Mouse (Mus musculus) pancreas, adult 10 weeks (tissue): ENCODE data around the gene Rhox6. TPM values are rescaled to one million over a fixed set of nuclear protein-coding genes. Genes with fewer than 3 reads are reported as not detected.

Experiments
- polyA plus RNA-seq: library from polyadenylated mRNA; stranded (reverse); fragments of 350-450 nt; fragmentation: Illumina TruSeq; extraction: RNeasy Lipid Tissue Mini Kit (QIAGEN cat#74804); gene quantifications from one replicate; pipeline ENCODE4 v1.2.3, GENCODE M21; 2015; ENCODE audit warnings: low read depth, low replicate concordance; ENCODE audit not compliant: insufficient read depth

Rhox6 gene
- polyA plus RNA-seq, result not detected

GRCm38 (mm10) chrX:37826610-37827009, at the start of gene Rhox6:
Gene Rhox6 (plus strand): TSS chrX:37826910.

GRCm38 (mm10) chrX:37831386-37831785, 4.7 kb downstream of the Rhox6 start, which contains the start of gene Rhox7a:
Gene Rhox7a (plus strand): TSS chrX:37831686.

GRCm38 (mm10) chrX:37878844-37879243, 52.1 kb downstream of the Rhox6 start, which contains the start of gene Rhox8:
Gene Rhox8 (minus strand): TSS chrX:37878944.

Other genes with a start within 250 kb of the Rhox6 start
- not detected for gene Rhox3f, start 245.9 kb upstream of the Rhox6 start, polyA plus RNA-seq
- gene Rhox4f, start 219.2 kb upstream of the Rhox6 start, polyA plus RNA-seq, result not detected
- gene Rhox3g, start 198.3 kb upstream of the Rhox6 start, polyA plus RNA-seq, result not detected
- not detected for gene Rhox2g, start 183.4 kb upstream of the Rhox6 start, polyA plus RNA-seq
- not detected for gene Rhox4g, start 175.6 kb upstream of the Rhox6 start, polyA plus RNA-seq
- gene Rhox3h, start 158.1 kb upstream of the Rhox6 start, polyA plus RNA-seq, result not detected
- gene Rhox2h, start 153.6 kb upstream of the Rhox6 start, polyA plus RNA-seq, result not detected
- not detected for gene Rhox5, start 22.1 kb upstream of the Rhox6 start, polyA plus RNA-seq
- not detected for gene Rhox7a, start 4.8 kb downstream of the Rhox6 start, polyA plus RNA-seq
- not detected for gene Rhox8, start 52.0 kb downstream of the Rhox6 start, polyA plus RNA-seq
- gene Rhox7b, start 70.3 kb downstream of the Rhox6 start, polyA plus RNA-seq, result not detected
- gene Rhox9, start 74.9 kb downstream of the Rhox6 start, polyA plus RNA-seq, result not detected
- gene Btg1-ps1, start 191.9 kb downstream of the Rhox6 start, polyA plus RNA-seq, result not detected
- not detected for gene Btg1-ps2, start 216.2 kb downstream of the Rhox6 start, polyA plus RNA-seq
- not detected for gene Rhox10, start 239.6 kb downstream of the Rhox6 start, polyA plus RNA-seq